Mouse (Mus musculus): ENCODE data around the gene Ttc7b.

Ttc7b gene

DNA sequence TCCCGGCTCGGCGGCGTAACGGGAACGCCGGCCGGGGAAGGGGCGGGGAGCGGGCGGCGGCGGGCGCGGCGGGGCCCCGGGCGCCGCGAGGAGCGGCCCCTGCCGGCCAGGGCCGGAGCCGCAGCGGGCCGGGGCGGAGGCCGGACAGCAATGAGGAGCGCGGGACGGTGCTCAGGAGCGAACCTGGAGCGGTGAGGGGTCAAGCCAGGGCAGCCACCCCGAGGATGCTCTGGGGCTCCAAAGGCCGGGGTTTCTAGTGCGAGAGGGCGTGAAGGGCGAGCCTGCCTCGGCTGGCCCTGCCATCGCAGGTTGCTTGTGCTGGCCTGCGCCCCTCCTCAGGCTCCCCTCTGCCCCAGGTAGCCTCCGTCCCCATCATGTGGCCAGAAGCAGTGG, at the start of gene Ttc7b:
Gene Ttc7b, minus strand, starts transcription at position 33 of the 393 bp plus-strand sequence.
- peak; percentile 51 for DNase-seq (ENCODE audit: low spot score)

DNA sequence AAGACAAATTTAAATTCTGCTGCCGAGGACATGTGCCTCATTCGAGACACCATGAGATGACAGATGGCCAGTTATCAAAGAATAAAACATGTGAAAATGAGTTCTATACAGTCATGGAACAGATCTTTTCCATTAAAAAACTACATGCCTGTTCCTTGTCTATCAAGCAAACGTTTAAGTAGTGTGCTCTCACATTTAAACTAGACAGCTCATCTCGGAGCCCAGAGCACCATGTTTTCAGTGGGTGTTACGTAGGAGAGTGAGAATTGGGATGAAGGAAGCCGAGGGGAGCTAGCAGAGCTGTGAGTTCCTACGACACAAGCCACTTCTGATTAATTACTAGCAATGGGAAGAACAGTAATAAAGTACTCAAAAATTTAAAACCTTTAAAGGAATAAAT, 48.2 kb upstream of the Ttc7b start:
- DNase-seq (ENCODE audit: low spot score), result no peak

DNA sequence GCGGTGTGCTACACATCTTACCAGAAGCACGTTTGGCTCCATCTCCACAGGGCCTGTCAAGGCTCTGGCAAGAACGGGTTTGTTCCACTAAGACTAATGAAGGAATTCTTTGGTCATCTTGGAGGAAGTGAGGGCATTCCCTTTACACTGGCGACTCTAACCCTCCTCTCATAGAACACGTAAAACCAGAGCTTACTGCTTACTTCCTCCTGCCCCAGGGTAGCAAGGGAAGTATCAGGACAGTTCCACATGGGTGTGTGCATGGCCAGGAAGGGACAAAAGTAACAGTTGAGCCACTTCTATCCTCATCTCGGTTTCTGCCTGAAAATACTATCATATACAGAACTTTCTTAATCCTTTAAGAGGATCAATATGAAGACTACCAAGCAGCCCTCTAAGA, 47.5 kb upstream of the Ttc7b start:
- DNase-seq (ENCODE audit: low spot score), result no peak

DNA sequence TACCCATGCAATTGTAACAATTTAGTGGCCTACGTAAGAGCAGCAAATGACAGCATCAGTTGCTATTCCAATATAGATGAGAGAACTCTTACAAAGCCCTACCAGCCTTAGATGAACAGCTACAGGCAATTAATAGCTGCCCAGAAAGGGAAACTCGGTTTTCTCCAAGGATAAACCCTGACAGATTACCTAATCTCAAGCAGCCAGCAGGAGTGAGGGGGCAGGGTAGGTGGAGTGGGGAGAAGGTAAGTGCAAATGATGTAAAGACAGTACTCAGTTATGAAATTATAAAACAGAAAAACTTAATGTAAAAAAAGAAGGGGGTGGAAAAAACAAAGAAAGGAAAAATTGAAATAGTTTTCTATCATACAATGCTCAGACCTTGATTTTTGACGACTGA, 47.0 kb upstream of the Ttc7b start:
- DNase-seq (ENCODE audit: low spot score), result no peak

DNA sequence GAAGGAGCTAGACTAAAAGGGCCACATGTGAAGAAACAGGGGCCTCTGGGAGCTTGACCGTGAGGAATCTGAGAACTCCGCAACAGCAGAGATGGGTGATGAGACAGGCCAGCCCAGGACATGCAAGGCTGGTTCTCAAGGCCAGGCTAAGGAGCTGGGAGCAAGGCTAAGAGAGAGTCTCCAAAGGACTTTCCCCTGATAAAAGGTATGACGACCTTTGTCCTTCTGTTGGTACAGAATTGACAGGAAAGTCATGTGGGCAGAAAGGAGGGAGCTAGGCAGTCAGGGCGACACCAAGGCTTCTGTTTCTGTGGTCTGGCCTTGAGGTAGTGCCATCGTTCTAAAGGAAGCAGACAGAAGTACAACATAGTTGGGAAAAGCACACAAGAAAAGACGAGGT, 33.0 kb upstream of the Ttc7b start:
- DNase-seq (ENCODE audit: low spot score), result no peak

DNA sequence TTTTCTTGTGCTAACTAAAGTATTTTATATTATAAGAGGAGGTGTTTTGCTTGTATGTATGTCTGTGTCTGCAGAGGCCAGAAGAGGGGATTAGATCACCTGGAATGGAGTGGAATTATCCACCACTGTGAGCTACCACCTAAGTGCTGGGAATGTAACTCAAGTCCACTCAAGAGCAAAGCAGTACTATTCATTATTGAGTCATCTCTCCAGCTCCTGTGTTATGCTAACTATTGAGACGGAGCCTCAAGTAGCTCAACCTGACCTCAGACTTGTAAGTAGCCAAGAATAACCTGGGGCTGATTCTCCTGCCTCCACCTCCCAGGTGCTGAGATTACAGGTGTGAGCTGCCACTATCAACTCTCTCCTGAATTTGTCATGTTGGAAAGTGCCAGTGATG, 31.3 kb upstream of the Ttc7b start:
- DNase-seq (ENCODE audit: low spot score), result no peak

DNA sequence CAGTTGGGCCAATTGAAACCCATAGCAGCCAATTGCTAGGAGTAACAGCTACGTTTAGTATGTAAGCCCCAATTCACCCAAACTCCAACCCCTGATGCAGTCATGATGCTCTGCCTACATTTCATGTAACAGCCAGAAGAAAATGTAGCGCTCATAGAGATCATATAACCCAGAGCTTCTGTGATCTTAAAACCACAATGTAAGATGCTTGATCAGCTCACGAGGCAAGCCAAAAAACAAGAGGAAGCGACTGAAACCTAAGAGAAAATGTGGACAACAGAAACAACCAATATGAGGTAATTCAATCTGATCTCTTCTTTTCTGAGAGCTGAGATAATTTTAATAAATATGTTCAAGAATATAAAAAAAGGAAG, 23.6 kb upstream of the Ttc7b start:
- DNase-seq (ENCODE audit: low spot score), result peak; percentile 60

DNA sequence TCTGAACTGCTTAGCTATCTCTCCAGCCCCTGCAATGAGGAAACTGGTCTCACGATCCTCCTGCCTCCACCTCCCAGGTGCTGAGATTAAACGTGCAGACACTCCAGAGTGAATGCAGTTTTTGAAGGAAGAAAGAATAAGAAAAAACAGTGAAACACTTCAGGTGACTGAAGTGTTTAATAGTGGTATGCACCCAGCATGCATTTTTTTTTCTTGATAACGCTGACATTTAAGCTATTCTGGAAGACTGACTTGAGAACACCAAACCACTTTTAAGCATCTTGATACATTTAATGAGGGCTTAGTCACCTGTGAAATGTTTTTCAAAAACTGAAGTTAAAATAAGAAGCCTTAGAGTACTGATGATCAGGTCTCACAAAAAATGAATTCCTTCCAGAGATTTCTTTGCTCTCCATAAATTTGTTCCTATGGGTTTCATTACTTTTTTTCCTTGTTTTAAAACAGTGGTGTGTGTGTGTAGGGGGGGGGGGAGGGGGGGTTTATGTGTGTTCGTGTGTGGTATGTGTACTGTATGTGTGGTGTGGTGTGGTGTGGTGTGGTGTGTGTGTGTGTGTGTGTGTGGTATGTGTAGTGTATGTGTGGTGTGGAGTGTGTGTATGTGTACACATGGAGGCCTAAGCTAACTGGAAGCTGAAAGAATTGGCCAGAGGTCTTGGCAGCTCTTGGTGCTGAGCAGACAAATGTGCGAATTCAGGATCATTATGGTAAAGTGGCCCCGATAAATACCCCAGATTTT, 23.0 kb upstream of the Ttc7b start:
- DNase-seq (ENCODE audit: low spot score), result no peak

DNA sequence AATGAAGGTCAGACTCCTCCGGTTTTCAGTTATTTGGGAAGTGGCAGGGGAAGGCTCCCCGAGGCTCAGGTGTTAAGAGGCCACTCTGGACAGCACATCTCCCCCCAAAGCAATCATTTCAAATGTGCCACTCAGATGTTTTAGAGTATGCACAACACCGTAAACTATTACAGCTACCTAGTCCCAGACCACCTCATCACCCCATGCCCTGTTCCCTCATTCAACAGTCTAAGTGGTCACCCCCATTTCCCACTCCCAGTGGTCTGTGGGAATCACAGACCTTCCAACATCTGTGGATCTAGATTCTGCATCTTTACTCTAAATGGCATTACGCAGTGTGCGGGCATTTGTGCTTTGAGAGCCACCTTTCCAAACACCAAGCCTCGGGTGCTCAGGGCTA, 21.9 kb upstream of the Ttc7b start:
- DNase-seq (ENCODE audit: low spot score), result no peak

DNA sequence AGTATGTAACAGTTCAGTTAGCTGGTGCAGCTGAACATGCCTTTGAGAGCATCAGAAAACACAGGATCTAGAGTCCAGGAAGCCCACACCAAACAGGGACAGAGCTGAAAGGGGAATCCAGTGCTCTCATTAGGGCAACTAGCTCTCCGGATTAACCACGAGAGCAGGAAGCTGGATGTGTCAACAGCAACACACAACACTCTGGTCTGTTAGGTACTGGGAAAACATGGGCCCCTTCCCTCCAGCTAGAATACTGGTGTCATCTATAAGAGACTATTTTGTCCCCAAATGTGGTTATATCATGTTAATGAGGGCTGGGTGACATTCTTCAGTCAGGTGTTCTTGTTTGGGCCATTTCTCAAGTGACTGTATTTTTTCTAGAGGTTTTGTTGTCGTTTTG, 21.4 kb upstream of the Ttc7b start:
- no peak for DNase-seq (ENCODE audit: low spot score)

DNA sequence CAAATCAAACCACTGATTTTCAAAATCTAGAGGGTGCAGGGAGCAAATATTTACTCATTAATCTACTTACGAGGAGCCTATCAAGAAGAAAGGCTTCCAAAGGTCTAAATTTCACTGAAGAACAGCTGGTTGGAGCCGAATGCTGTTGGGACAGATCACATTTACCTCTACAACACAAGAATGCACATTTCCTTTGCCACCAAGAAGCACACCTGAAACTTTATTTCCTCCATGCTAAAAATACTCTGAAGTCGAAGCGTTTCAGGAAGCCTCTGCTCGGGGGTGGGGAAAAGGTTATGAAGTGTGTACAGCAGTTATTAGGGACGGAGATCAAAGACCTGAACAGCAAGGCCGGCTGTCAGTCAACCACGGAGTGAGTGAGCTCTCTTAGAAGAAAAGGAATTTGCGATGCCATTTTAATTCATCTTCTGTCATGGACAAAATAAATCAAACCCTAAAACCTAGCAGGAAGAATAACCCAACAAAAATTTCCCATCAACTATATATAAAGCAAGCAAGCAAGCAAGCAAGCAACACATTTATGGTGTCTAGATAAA, 18.6 kb upstream of the Ttc7b start:
- no peak for DNase-seq (ENCODE audit: low spot score)

DNA sequence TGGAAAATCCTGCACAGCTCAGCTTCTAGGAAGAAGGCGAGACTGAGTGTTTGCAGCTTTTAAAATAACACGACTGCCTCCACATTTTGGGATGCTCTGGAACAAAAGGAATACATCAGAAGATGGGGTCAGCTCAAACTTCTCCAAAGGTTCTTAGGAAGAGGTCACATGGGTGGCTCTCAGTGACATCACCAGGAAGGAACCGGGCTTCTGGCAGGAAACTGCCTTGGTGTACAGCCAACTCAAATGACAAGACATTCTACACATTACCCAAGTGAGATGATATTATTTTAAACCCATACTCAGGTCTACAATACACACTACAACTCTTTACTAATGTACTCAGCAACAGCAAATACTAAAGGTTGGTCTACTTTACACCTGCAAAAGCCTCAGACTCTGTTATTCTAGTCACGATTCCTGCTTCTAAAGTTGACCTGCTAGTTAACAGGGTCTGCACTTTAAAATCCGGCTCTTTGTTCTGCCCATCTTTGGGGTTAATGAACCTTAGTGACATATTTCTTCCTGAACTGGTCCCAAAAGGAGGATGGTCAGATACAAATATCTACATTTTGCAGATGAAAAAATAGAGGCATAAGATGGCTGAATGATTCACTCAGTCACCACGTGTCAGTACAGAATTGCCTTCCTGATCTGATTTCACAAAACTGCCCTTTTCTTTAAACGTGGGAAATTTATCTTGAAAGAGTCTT, 18.0 kb upstream of the Ttc7b start:
- DNase-seq (ENCODE audit: low spot score), result no peak

DNA sequence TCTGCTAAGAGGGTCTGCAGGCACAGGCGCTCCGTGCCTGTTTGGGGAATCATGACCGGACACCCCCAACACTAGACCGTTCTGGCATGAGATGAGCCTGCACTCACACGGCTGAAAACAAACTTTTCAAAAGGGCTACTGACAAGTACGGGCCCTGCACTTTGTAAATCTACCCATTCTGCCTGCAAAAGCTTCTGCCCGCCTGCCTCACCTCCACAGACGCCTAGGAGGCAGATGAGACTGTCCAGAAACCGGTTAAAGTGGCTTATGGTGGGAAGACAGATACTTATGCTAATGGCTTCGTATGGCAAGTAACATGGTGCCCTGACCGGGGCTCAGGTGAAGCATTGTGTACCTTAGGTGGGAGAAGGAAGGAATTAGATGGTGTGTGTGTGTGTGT, 16.5 kb upstream of the Ttc7b start:
- DNase-seq (ENCODE audit: low spot score), result no peak

DNA sequence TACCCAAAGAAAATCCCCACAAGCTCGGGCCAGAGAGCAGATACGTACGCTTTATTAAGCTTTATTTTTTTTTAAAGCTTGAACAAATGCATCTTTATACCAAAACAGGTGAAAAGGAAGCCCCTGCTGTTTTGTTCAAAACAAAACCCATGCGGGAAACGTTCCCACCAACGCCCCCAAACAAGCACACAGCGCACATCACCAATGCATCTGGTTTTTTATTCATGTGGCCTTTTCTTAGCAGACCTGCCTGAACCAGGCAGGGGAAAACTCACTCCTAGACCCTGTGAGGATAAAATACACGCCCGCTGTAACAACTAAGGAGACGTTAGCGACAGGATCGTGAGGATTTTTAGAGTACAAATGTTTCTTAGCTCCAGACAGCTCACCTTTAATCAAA, 14.4 kb upstream of the Ttc7b start:
- no peak for DNase-seq (ENCODE audit: low spot score)

DNA sequence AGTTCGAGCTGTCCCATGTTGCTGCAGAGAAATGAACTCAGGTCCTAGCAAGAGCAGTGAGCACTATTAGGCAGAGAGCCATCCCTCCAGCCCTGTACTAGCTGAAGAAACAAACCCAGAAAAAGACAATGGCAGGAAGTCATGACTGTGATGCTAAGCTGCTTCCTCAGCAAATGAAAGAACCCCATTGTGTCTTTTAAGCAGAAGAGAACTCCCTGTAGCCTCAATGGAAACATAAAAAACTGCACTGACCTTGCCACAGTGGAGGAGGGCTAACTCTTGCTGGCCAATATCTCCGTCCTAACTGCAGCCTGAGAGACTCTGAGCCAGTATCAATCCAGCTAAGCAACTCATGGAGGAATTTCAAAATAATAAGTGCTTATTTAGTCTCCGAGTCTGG, 13.4 kb upstream of the Ttc7b start:
- DNase-seq (ENCODE audit: low spot score), result no peak

DNA sequence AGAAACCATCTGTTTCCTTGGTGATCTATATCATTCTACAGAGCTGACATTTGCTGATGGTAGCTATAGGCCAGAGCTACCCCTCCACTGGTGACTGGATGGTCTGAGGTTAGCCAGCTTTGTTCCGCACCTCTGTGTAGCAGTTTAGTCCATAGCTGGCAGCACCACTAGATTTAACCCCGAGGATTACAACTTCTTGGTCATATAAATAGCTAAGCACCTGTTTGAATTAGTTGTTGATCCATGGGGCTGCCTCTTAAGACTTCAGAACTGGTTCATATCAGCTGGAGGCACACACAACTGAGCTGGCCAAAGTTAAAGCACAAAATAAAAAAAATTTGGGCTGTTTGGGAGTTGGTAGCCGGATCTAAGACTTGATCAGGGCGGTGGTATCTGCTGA, 12.6 kb upstream of the Ttc7b start:
- DNase-seq (ENCODE audit: low spot score), result no peak

DNA sequence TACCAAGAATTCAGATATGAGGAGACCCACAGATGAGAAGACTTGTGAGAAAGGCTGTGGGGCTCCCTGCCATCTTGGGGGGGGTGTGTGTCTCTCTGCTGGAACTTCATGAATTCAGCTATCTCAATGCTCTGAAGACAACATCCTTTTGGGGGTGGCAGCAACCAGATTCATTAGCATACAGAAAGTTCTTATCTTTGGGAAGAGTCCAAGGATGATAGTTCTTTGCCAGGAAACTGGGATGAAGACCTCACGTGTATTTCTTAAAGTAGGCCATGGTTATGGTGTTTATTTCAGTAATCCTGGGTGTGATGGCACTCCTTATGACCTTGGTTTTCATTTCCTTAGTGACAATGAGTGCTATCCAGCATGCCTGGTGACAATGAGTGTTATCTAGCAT, 11.1 kb upstream of the Ttc7b start:
- DNase-seq (ENCODE audit: low spot score), result no peak

DNA sequence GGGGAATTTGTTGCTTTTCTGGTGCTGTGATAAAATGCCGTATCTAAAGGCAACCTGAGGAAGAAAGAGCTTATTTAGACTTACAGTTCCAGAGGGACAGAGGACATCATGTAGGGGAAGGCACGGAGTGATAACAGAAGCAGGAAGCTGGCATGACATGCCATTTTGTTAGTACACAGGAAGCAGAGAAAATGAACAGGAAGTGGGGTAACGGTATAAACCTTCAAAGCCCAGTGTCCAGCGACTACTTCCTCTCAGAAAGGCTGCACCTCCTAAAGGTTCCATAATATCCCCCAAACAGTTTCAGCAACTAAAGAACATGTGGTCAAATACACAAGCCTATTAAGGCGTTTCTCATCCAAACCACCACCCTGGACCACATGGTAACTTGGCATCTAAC, 10.2 kb upstream of the Ttc7b start:
- peak; percentile 44 for DNase-seq (ENCODE audit: low spot score)

DNA sequence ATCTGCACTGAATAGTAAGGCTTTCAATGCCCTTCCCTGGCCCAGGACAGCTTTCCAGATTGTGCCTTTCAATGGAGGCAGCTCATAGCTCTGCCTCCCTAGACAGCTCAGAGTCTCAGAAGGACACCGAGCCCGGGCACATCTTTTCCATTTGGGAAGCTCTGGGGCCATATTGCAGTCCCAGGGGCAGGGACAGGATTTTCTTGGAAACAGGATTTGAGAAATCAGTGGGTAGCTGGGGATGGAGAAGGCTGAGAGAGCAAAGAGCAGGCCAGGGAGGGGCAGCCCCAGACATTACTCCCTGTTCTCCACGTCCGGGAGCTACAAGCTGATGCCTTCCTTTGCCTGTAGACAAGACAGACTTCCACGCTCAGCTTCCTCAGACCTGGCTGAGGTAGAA, 9.0 kb upstream of the Ttc7b start:
- no peak for DNase-seq (ENCODE audit: low spot score)

DNA sequence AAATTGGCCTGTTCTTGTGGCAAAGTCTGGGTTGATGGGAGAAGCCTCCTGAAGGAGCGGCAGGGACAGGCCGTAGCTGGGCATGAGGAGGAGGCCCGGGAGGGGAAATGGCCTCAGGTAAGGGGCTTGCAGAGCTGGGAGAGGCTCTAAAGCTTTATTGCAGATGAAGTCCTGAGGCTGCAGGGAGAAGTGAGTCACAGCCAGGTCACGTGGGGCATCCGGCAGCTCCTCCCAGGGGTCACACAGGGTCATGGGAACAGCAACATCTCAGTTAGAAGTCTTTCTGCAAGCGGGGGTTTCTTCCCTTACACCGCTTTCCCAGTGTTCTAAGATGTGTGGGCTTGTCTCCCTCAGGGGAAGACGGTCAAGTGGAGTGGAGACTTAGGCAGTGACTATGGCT, 8.5 kb upstream of the Ttc7b start:
- no peak for DNase-seq (ENCODE audit: low spot score)

DNA sequence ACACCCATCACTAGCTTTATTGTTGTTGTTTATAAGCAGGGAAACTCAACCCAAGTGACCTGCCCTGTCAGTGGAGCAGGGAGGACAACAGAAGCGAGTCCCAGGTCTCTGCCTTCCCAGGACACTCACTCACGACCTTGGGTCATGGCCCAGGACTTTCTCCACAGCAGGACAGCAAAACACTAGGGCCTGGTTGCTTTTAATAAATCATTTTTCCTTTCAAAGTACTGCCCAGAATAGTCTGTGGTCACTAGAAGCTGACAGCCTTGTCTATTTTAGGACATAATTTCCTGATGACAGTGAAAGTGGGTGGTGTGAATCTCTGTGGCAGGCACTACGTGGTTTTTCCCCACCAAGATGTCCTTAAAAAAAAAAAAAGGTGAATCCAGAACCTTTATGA, 7.6 kb upstream of the Ttc7b start:
- no peak for DNase-seq (ENCODE audit: low spot score)

DNA sequence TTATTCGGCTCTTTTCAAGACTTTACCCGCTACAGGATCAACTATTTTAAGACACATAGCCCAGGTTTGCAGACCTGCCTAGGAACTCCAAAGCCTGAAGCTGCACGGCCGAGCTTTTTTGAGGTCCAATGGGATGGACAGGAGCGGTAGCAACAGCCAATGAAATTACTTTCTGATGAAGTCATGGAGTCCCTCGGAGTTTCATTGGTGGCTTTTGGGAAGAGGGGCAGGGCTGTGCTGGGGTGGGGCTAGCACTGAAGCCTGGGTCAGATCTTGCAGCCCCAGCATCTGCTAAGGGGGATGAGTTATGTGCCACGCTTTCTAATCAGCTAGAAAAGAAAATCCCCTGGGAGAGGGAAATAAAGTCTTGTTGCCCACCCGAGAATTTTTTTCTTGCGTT, 7.1 kb upstream of the Ttc7b start:
- peak; percentile 16 for DNase-seq (ENCODE audit: low spot score)

DNA sequence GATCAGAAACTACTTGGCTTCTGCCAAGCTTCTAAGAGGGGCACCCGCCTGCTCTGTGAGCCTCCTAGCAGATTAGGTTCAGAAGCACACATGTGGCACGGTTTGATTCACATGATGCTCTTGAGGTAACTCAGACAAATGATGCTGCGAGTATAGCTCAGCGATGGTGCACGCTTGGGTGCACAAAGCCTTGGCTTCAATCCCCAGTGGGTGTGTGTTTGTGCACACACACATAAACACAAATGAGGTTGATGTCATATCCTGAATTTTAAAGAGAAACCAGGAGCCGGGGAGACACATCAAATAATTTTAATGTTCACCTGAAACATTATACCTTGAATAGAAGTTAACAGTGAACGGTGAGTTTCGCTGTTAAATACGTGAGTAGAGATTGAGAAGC, 6.6 kb upstream of the Ttc7b start:
- DNase-seq (ENCODE audit: low spot score), result no peak

DNA sequence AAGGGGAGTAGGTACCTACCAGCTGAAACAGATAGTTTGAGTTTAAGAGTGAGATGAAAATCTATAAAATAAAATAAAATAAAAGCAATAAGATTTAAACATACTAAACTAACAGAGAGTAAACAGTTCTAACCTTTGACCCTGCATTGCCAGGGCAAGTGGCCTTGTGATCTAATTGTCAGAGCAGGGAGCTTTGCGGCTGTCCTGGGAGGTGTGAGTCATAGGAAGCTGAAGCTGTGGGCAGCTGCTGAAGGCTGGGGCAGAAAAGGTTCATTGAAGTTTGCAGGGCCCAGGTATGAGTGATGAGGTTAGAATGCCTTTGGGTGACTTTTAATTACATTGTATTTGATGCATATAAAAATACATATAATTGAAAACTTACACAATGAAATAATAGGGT, 5.3 kb upstream of the Ttc7b start:
- no peak for DNase-seq (ENCODE audit: low spot score)
